Mouse (Mus musculus): ENCODE measurements around the gene Dis3l2. TPM values are rescaled to one million over a fixed set of nuclear protein-coding genes. Genes with fewer than 3 reads are reported as not detected.

Dis3l2 gene
- total RNA-seq (2021) = 10 to 100 TPM; 17.2 to 20.9 TPM
- long read RNA-seq, experiment 1, partial matches to known transcripts = 4 of 9 reads
- long read RNA-seq, experiment 1, other reads (novel, unspliced or antisense) = 4 of 9 reads
- long read RNA-seq, experiment 2, partial matches to known transcripts = 0 of 1 reads
- long read RNA-seq, experiment 2, other reads (novel, unspliced or antisense) = 1 of 1 reads

- peak; percentile 91 for DNase-seq
Measured at GRCm38 (mm10) chr1:86703300-86703964, at the start of gene Dis3l2. TSS of gene Dis3l2 (plus strand) at chr1:86703808.

- peak; percentile 66 for DNase-seq
Measured at GRCm38 (mm10) chr1:86657071-86657470, 46.5 kb upstream of the Dis3l2 start.

GRCm38 (mm10) chr1:86665091-86665490 is 38.5 kb upstream of the Dis3l2 start:
- DNase-seq = no peak

GRCm38 (mm10) chr1:86669552-86670273 is 33.9 kb upstream of the Dis3l2 start:
- peak; percentile 82 for DNase-seq

- DNase-seq = peak; percentile 84
Measured at GRCm38 (mm10) chr1:86670279-86671038, 33.1 kb upstream of the Dis3l2 start, which contains the start of gene Nppc. TSS of gene Nppc (minus strand) at chr1:86670571.

- no peak for DNase-seq
Measured at GRCm38 (mm10) chr1:86674385-86674784, 29.2 kb upstream of the Dis3l2 start.

GRCm38 (mm10) chr1:86675126-86675525 is 28.5 kb upstream of the Dis3l2 start:
- peak; percentile 53 for DNase-seq

- DNase-seq = no peak
Measured at GRCm38 (mm10) chr1:86677624-86678023, 26.0 kb upstream of the Dis3l2 start.

- no peak for DNase-seq
Measured at GRCm38 (mm10) chr1:86678667-86679066, 24.9 kb upstream of the Dis3l2 start.

GRCm38 (mm10) chr1:86687236-86687635 is 16.4 kb upstream of the Dis3l2 start:
- DNase-seq = peak; percentile 39

- DNase-seq = no peak
Measured at GRCm38 (mm10) chr1:86691027-86691426, 12.6 kb upstream of the Dis3l2 start.

- no peak for DNase-seq
Measured at GRCm38 (mm10) chr1:86696948-86697347, 6.7 kb upstream of the Dis3l2 start.

- peak; percentile 54 for DNase-seq
Measured at GRCm38 (mm10) chr1:86698721-86699120, 4.9 kb upstream of the Dis3l2 start.

GRCm38 (mm10) chr1:86699346-86700136 is 4.1 kb upstream of the Dis3l2 start:
- DNase-seq = no peak

- DNase-seq = no peak
Measured at GRCm38 (mm10) chr1:86700367-86700766, 3.2 kb upstream of the Dis3l2 start.

- no peak for DNase-seq
Measured at GRCm38 (mm10) chr1:86703965-86704326, 338 bp downstream of the Dis3l2 start.

- no peak for DNase-seq
Measured at GRCm38 (mm10) chr1:86705461-86705860, 1.9 kb downstream of the Dis3l2 start.

GRCm38 (mm10) chr1:86709546-86709945 is 5.9 kb downstream of the Dis3l2 start:
- DNase-seq = no peak

- no peak for DNase-seq
Measured at GRCm38 (mm10) chr1:86712045-86712444, 8.4 kb downstream of the Dis3l2 start.

GRCm38 (mm10) chr1:86713054-86713453 is 9.4 kb downstream of the Dis3l2 start:
- DNase-seq = no peak

- DNase-seq = no peak
Measured at GRCm38 (mm10) chr1:86718190-86718589, 14.6 kb downstream of the Dis3l2 start.

GRCm38 (mm10) chr1:86719391-86719790 is 15.8 kb downstream of the Dis3l2 start:
- DNase-seq = peak; percentile 50
